Mouse (Mus musculus): ENCODE data around the gene St6galnac3.

Gene St6galnac3

GRCm38 (mm10) chr3:153670953-153671674 lies 53.9 kb downstream of the St6galnac3 start:
- POLR2A ChIA-PET, result interaction anchor here in 1 of 4 experiments (1.4 to 1.5 kb wide), 2 partner anchors 154 to 211 kb away, joined by 3 read pairs; no protein-coding TSS in a partner anchor
- CTCF ChIA-PET, result interaction anchor here in 1 of 4 experiments (1.2 kb wide), 1 partner anchor 12 kb away, joined by 3 read pairs; no protein-coding TSS in a partner anchor

- POLR2A ChIA-PET, result interaction anchor here in 1 of 4 experiments (0.6 to 2.7 kb wide), 7 partner anchors 10 to 439 kb away, joined by 3 to 9 read pairs (median 3); partner anchors contain the start of genes Rabggtb and St6galnac3
- CTCF ChIA-PET, result interaction anchor here in 1 of 4 experiments (1.2 kb wide), 1 partner anchor 11 kb away, joined by 3 read pairs; no protein-coding TSS in a partner anchor
Observed at GRCm38 (mm10) chr3:153669737-153670435, 55.1 kb downstream of the St6galnac3 start.

DNA sequence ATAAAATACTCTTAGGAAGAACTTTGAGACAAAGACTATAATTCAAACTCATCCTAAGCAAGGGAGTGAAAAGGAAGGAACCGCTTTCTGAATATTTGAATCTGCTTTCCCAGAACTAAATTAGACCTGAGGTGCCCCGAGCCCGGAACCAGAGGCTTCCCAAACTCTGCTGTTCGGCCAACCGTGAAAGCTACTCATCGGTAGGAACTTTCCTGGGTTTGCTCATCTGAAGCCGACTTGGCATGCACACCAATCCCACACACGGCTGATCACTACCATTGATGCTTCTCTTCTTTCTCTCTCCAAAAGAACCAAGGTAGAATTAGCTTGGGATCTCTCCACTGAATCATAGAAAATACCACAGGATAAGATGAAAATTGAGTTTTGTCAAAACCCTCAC lies 55.6 kb downstream of the St6galnac3 start:
- ChIA-PET POLR2A (interaction anchor here in 1 of 4 experiments (0.8 to 2.7 kb wide), 6 partner anchors 11 to 243 kb away, joined by 3 to 9 read pairs (median 4); partner anchors contain the start of genes Rabggtb and St6galnac3), CTCF (no interaction called here)

DNA sequence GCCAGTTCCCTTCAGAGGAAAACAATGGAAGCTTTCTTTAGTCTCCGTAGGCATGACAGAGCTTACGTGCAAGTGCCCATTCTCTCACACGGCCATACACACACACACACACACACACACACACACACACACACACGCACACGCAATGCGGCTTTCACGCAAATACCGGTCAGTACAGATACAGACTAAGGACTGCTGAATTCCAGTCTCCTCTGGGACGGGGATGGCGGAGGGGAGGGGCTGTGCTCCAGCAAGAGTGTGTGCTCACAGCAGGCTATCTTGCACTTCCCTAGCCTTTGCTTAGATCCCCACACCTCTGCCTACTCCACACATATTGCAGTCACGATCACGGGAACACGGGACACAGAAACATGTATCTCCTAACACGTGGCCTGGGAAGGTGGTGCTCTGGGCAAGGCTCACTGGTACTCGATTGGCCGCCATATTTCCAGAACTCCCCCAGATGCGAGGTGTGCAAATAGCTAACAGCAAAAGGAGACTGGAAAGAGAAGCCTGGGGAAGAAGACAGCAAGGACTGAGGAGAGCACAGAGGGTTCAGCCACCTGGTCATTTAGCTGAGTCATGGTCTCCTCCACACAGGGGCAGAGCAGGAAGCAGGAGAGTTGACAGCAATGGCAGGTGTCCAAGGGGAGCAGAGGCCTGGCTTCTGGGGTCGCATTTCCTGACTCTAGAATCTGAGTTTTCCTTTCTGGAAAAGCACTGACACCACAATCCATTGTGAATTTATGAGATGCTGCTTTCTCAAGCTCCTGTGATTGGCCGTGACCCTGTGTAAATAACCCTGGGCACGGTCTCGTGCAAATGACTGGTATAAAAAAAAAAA lies 56.3 kb downstream of the St6galnac3 start:
- ChIA-PET POLR2A (interaction anchor here in 2 of 4 experiments (0.8 to 2.7 kb wide), 7 partner anchors 10 to 244 kb away, joined by 3 to 9 read pairs (median 5); partner anchors contain the start of genes St6galnac3 (in 2 of the 2) and Rabggtb (in 1 of the 2)), CTCF (interaction anchor here in 1 of 4 experiments (0.6 kb wide), 1 partner anchor 885 kb away, joined by 3 read pairs; no protein-coding TSS in a partner anchor)

GRCm38 (mm10) chr3:153664696-153665095 lies 60.3 kb downstream of the St6galnac3 start:
- ChIA-PET POLR2A (interaction anchor here in 1 of 4 experiments (0.5 to 3.2 kb wide), 3 partner anchors 10 to 329 kb away, joined by 4 to 13 read pairs (median 5); no protein-coding TSS in a partner anchor), CTCF (interaction anchor here in 2 of 4 experiments (0.5 to 2.2 kb wide), 3 partner anchors 11 to 670 kb away, joined by 4 to 6 read pairs (median 5); no protein-coding TSS in a partner anchor)

GRCm38 (mm10) chr3:153663841-153664427 lies 61.0 kb downstream of the St6galnac3 start:
- POLR2A ChIA-PET, result interaction anchor here in 2 of 4 experiments (0.7 to 3.2 kb wide), 3 partner anchors 11 to 61 kb away, joined by 3 to 13 read pairs (median 4); partner anchors contain the start of gene St6galnac3 (in 1 of the 2)

GRCm38 (mm10) chr3:153662796-153663195 lies 62.2 kb downstream of the St6galnac3 start:
- CTCF ChIA-PET, result interaction anchor here in 2 of 4 experiments (0.6 to 1.5 kb wide), 3 partner anchors 13 to 241 kb away, joined by 3 to 5 read pairs (median 3); no protein-coding TSS in a partner anchor
- POLR2A ChIA-PET, result interaction anchor here in 3 of 4 experiments (1.4 to 3.2 kb wide), 4 partner anchors 10 to 244 kb away, joined by 3 to 13 read pairs (median 4); partner anchors contain the start of gene Msh4 (in 1 of the 3)

More at GRCm38 (mm10) chr3:153663841-153664427, 61.0 kb downstream of the St6galnac3 start:
- CTCF ChIA-PET, result interaction anchor here in 2 of 4 experiments (0.6 to 1.5 kb wide), 2 partner anchors 12 to 65 kb away, joined by 3 to 4 read pairs; no protein-coding TSS in a partner anchor

DNA sequence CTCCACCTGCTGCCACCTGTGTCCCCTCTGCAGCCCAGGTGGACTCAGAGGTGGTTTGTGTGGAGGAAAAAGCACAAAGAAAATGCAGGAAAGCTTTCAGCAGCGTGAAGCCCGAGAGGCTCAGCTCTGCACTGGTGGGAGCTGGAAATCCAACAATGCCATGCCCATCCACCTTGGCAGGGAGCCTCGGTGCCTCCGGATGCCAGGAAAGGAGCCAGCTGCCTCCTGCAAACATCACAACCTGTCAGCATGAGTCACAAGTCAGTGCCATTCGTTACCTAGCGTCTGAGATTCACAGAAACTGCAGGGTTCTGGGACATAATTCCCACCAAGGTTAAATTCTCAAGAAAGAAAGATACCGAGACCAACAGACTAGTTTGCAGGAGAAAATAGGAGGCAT lies 63.0 kb downstream of the St6galnac3 start:
- POLR2A ChIA-PET, result interaction anchor here in 3 of 4 experiments (1.4 to 3.2 kb wide), 4 partner anchors 10 to 244 kb away, joined by 3 to 13 read pairs (median 4); partner anchors contain the start of gene Msh4 (in 1 of the 3)
- CTCF ChIA-PET, result interaction anchor here in 1 of 4 experiments (1.0 kb wide), 1 partner anchor 14 kb away, joined by 3 read pairs; no protein-coding TSS in a partner anchor

GRCm38 (mm10) chr3:153659575-153660168 lies 65.3 kb downstream of the St6galnac3 start:
- ChIA-PET POLR2A (interaction anchor here in 2 of 4 experiments (1.1 to 2.9 kb wide), 3 partner anchors 9 to 253 kb away, joined by 3 to 9 read pairs (median 3); partner anchors contain the start of gene Rabggtb (in 1 of the 2)), CTCF (interaction anchor here in 2 of 4 experiments (0.9 to 1.0 kb wide), 2 partner anchors 11 to 41 kb away, joined by 3 read pairs; no protein-coding TSS in a partner anchor)

- CTCF ChIA-PET, result interaction anchor here in 3 of 4 experiments (0.5 to 2.3 kb wide), 11 partner anchors 10 to 365 kb away, joined by 3 to 5 read pairs (median 3); no protein-coding TSS in a partner anchor
- POLR2A ChIA-PET, result interaction anchor here in 2 of 4 experiments (1.2 to 2.9 kb wide), 3 partner anchors 11 to 255 kb away, joined by 3 to 9 read pairs (median 3); partner anchors contain the start of gene Rabggtb (in 1 of the 2)
Observed at GRCm38 (mm10) chr3:153658051-153658777, 66.8 kb downstream of the St6galnac3 start.

DNA sequence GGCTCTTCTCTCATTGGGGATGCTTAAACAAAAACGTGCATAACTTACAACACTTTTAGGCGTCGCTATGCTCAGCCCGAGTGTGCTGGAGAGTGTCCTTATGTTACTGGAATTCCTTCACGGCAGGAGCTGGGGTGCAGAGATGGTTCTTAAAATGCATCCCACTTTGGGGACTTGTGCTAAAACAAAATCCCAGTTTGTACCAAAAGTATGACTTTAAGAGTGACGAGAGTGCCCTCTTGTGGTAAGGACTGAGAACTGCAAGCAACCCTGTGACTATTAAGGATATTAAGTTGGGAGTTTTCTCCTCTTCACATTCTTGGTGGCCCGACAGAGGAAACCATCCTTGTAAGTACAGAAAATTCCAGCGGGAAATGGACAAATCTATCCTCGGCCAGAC lies 69.9 kb downstream of the St6galnac3 start:
- ChIA-PET POLR2A (interaction anchor here in 1 of 4 experiments (0.5 kb wide), 1 partner anchor 75 kb away, joined by 3 read pairs; no protein-coding TSS in a partner anchor), CTCF (interaction anchor here in 3 of 4 experiments (0.5 to 1.9 kb wide), 5 partner anchors 10 to 602 kb away, joined by 3 to 5 read pairs (median 4); no protein-coding TSS in a partner anchor)

- ChIA-PET CTCF (interaction anchor here in 1 of 4 experiments (0.5 kb wide), 1 partner anchor 1108 kb away, joined by 4 read pairs; no protein-coding TSS in a partner anchor), POLR2A (interaction anchor here in 2 of 4 experiments (0.7 to 1.2 kb wide), 2 partner anchors 10 to 12 kb away, joined by 4 read pairs; no protein-coding TSS in a partner anchor)
Observed at GRCm38 (mm10) chr3:153652850-153653249, 72.1 kb downstream of the St6galnac3 start.

- CTCF ChIA-PET, result interaction anchor here in 1 of 4 experiments (0.6 kb wide), 1 partner anchor 100 kb away, joined by 3 read pairs; no protein-coding TSS in a partner anchor
- POLR2A ChIA-PET, result interaction anchor here in 1 of 4 experiments (0.7 to 1.1 kb wide), 2 partner anchors 11 to 353 kb away, joined by 3 to 5 read pairs; no protein-coding TSS in a partner anchor
Observed at GRCm38 (mm10) chr3:153648713-153649112, 76.3 kb downstream of the St6galnac3 start.

GRCm38 (mm10) chr3:153645803-153646202 lies 79.2 kb downstream of the St6galnac3 start:
- ChIA-PET CTCF (interaction anchor here in 3 of 4 experiments (0.5 to 1.4 kb wide), 3 partner anchors 9 to 186 kb away, joined by 3 to 7 read pairs (median 4); no protein-coding TSS in a partner anchor), POLR2A (interaction anchor here in 3 of 4 experiments (0.5 to 1.6 kb wide), 3 partner anchors 145 to 267 kb away, joined by 3 to 4 read pairs (median 3); partner anchors contain the start of gene Rabggtb (in 1 of the 3))

Measured in embryonic stem cell, embryonic (primary cell).